Mouse (Mus musculus): Measurements from ENCODE around the gene Soat2.

GRCm38 (mm10) chr15:102134709-102135108 lies 15.6 kb upstream of the Soat2 start:
- TF ChIP-seq CTCF (IDR thresholded peaks at IDR 0.05; ENCODE audit: insufficient read depth, low read depth, low read length) (no peak), POLR2A (IDR thresholded peaks at IDR 0.05; ENCODE audit: insufficient read depth, low read depth, low read length) (no peak)

Data from olfactory bulb, adult 2 months (tissue).